Mouse (Mus musculus): ENCODE measurements around the gene Hmgcl. TPM values are rescaled to one million over a fixed set of nuclear protein-coding genes. Genes with fewer than 3 reads are reported as not detected.
A peak's percentile ranks its signal among the peaks of the same experiment; 100 is the strongest.

The Hmgcl gene
- polyA plus RNA-seq, 1 experiment from 2014 or later: 58.9 TPM

GRCm38 (mm10) chr4:135918635-135919279 is 27.5 kb upstream of the Hmgcl start:
- Histone ChIP-seq H3K27ac (replicated peaks) (no peak overlapping the region), H3K4me1 (replicated peaks) (peaks cover 16% of the 10 kb centered on the region), H3K9ac (no peak overlapping the region), H3K36me3 (no peaks in the 10 kb centered on the region), H3K27me3 (no peaks in the 10 kb centered on the region), H3K9me3 (no peaks in the 10 kb centered on the region), H3K4me3 (no peak overlapping the region), H3K4me2 (no peak overlapping the region)
- 92% methylated on average over 13 of the region's 13 CpGs for WGBS
- ATAC-seq (ENCODE audit: low FRiP score, low read depth): no peak

DNA sequence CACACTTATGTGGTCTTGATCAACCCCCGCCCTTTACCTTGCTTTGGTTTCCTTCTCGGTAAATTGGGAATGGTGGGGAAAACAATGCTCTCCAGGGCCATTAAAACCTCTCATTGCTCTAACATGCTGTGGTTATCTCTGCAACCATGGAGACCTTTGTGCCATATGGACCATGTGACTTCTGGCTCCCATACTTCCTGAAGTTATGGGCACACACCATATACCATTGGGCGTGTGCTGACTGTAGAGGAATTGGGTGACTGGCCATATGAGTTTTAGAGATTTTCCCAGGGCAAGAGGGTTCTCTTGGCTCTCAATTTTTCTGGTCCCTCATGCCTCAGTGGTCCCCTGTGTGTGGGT is 27.0 kb upstream of the Hmgcl start:
- Histone ChIP-seq H3K4me1 (replicated peaks) (peaks cover 16% of the 10 kb centered on the region), H3K9me3 (no peaks in the 10 kb centered on the region), H3K4me3 (no peak overlapping the region), H3K9ac (no peak overlapping the region), H3K27ac (replicated peaks) (no peak overlapping the region), H3K27me3 (no peaks in the 10 kb centered on the region), H3K4me2 (no peak overlapping the region), H3K36me3 (no peaks in the 10 kb centered on the region)
- no peak for ATAC-seq (ENCODE audit: low FRiP score, low read depth)
- 96% methylated on average over 3 of the region's 3 CpGs for WGBS

- Histone ChIP-seq H3K4me1 (replicated peaks) (peaks cover 16% of the 10 kb centered on the region), H3K27me3 (no peaks in the 10 kb centered on the region), H3K27ac (replicated peaks) (peak within 1 kb of the TSS; percentile 81), H3K4me2 (peak within 1 kb of the TSS; percentile 83), H3K9me3 (no peaks in the 10 kb centered on the region), H3K36me3 (0 out of 2 replicates have a peak, but pooled peaks cover under 1% of the 10 kb centered on the region), H3K9ac (peak within 1 kb of the TSS; percentile 73), H3K4me3 (peak within 1 kb of the TSS; percentile 65)
- peak; percentile 97 for ATAC-seq (ENCODE audit: low FRiP score, low read depth)
- 1% methylated on average over 60 of the region's 60 CpGs for WGBS
Measured at GRCm38 (mm10) chr4:135920304-135921241, 25.7 kb upstream of the Hmgcl start, which contains the start of gene Fuca1. Fuca1 (plus strand) TSS chr4:135920735.

GRCm38 (mm10) chr4:135921257-135922120 is 24.8 kb upstream of the Hmgcl start:
- 6% methylated on average over 26 of the region's 26 CpGs for WGBS
- Histone ChIP-seq H3K9me3 (no peaks in the 10 kb centered on the region), H3K27me3 (no peaks in the 10 kb centered on the region), H3K27ac (replicated peaks) (peak overlapping the region; percentile 81), H3K9ac (peak overlapping the region; percentile 73), H3K4me2 (peak overlapping the region; percentile 83), H3K4me1 (replicated peaks) (peaks cover 16% of the 10 kb centered on the region), H3K36me3 (0 out of 2 replicates have a peak, but pooled peaks cover 3% of the 10 kb centered on the region), H3K4me3 (peak overlapping the region; percentile 65)
- ATAC-seq (ENCODE audit: low FRiP score, low read depth): no peak

DNA sequence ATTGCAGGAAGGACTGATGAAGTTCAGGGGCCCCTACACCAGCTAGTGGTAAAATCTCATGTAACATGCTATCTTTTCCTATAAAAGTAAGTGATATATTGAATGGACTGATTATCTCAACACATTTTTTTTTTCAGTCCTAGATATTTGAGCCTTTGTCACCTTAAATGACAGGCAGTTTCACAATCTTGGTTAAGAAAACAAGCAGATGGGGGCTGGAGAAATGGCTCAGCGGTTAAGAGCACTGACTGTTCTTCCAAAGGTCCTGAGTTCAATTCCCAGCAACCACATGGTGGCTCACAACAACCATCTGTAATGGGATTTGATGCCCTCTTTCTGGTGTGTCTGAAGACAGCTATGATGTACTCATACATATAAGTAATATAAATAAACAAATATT is 24.1 kb upstream of the Hmgcl start:
- peaks cover 16% of the 10 kb centered on the region for H3K4me1 ChIP-seq (replicated peaks)
- no peaks in the 10 kb centered on the region for H3K9me3 ChIP-seq
- H3K9ac ChIP-seq: no peak overlapping the region; the same call in 1 of the 2 replicates
- H3K27ac ChIP-seq (replicated peaks): no peak overlapping the region
- peak overlapping the region; percentile 65; the same call in 1 of the 2 replicates for H3K4me3 ChIP-seq
- H3K27me3 ChIP-seq: no peaks in the 10 kb centered on the region
- no peak for ATAC-seq (ENCODE audit: low FRiP score, low read depth)
- 87% methylated on average over 1 of the region's 1 CpGs for WGBS
- H3K4me2 ChIP-seq: peak overlapping the region; percentile 83
- H3K36me3 ChIP-seq: 0 out of 2 replicates have a peak, but pooled peaks cover 3% of the 10 kb centered on the region

GRCm38 (mm10) chr4:135924418-135924817 is 21.8 kb upstream of the Hmgcl start:
- Histone ChIP-seq H3K4me1 (replicated peaks) (peaks cover 16% of the 10 kb centered on the region), H3K4me2 (no peak overlapping the region), H3K9ac (no peak overlapping the region), H3K9me3 (no peaks in the 10 kb centered on the region), H3K4me3 (no peak overlapping the region), H3K36me3 (0 out of 2 replicates have a peak, but pooled peaks cover 3% of the 10 kb centered on the region), H3K27me3 (no peaks in the 10 kb centered on the region), H3K27ac (replicated peaks) (no peak overlapping the region)
- WGBS: 93% methylated on average over 2 of the region's 2 CpGs
- no peak for ATAC-seq (ENCODE audit: low FRiP score, low read depth)

DNA sequence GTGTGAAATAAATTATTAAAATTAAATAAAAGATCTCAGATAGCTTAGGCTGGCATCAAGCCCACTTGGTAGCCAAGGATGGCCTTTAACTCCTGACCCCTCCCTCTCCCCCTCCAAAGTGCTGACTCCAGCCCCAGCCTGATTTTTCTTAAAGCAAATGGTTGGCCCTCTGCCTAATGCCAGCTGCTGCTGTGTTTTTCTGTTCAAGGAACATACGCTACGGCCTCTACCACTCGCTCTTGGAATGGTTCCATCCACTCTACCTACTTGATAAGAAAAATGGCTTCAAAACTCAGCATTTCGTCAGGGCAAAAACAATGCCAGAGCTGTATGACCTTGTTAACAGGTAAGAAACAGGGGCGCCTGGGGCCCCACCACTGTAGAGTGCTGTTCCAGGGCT is 20.9 kb upstream of the Hmgcl start:
- no peak for ATAC-seq (ENCODE audit: low FRiP score, low read depth)
- Histone ChIP-seq H3K4me1 (replicated peaks) (peaks cover 16% of the 10 kb centered on the region), H3K27me3 (no peaks in the 10 kb centered on the region), H3K36me3 (0 out of 2 replicates have a peak, but pooled peaks cover 3% of the 10 kb centered on the region), H3K4me2 (no peak overlapping the region), H3K9me3 (no peaks in the 10 kb centered on the region), H3K4me3 (no peak overlapping the region), H3K9ac (no peak overlapping the region), H3K27ac (replicated peaks) (no peak overlapping the region)
- 83% methylated on average over 5 of the region's 5 CpGs for WGBS

- Histone ChIP-seq H3K36me3 (0 out of 2 replicates have a peak, but pooled peaks cover 6% of the 10 kb centered on the region), H3K4me3 (no peak overlapping the region)
- WGBS: 91% methylated on average over 10 of the region's 10 CpGs
Measured at GRCm38 (mm10) chr4:135926195-135926808, 19.9 kb upstream of the Hmgcl start.

GRCm38 (mm10) chr4:135926861-135927260 is 19.4 kb upstream of the Hmgcl start:
- Histone ChIP-seq H3K9me3 (no peaks in the 10 kb centered on the region), H3K4me3 (no peak overlapping the region), H3K4me2 (no peak overlapping the region), H3K27ac (replicated peaks) (no peak overlapping the region), H3K36me3 (0 out of 2 replicates have a peak, but pooled peaks cover 6% of the 10 kb centered on the region), H3K27me3 (no peaks in the 10 kb centered on the region), H3K4me1 (replicated peaks) (peaks cover 9% of the 10 kb centered on the region), H3K9ac (no peak overlapping the region)
- no peak for ATAC-seq (ENCODE audit: low FRiP score, low read depth)
- WGBS: 99% methylated on average over 3 of the region's 3 CpGs

More at GRCm38 (mm10) chr4:135926195-135926808, 19.9 kb upstream of the Hmgcl start:
- H3K9me3 ChIP-seq: no peaks in the 10 kb centered on the region
- no peak overlapping the region for H3K9ac ChIP-seq
- ATAC-seq (ENCODE audit: low FRiP score, low read depth): no peak
- peaks cover 14% of the 10 kb centered on the region for H3K4me1 ChIP-seq (replicated peaks)
- no peaks in the 10 kb centered on the region for H3K27me3 ChIP-seq
- H3K27ac ChIP-seq (replicated peaks): no peak overlapping the region
- H3K4me2 ChIP-seq: no peak overlapping the region

- no peaks in the 10 kb centered on the region for H3K9me3 ChIP-seq
- no peaks in the 10 kb centered on the region for H3K27me3 ChIP-seq
- no peak overlapping the region for H3K4me3 ChIP-seq
- H3K36me3 ChIP-seq: 0 out of 2 replicates have a peak, but pooled peaks cover 8% of the 10 kb centered on the region
- 84% methylated on average over 9 of the region's 9 CpGs for WGBS
- H3K4me2 ChIP-seq: no peak overlapping the region
- no peak overlapping the region for H3K9ac ChIP-seq
- H3K27ac ChIP-seq (replicated peaks): no peak overlapping the region
- H3K4me1 ChIP-seq (replicated peaks): no peaks in the 10 kb centered on the region
- ATAC-seq (ENCODE audit: low FRiP score, low read depth): no peak
Measured at GRCm38 (mm10) chr4:135928376-135928775, 17.9 kb upstream of the Hmgcl start.

- WGBS: 89% methylated on average over 5 of the region's 5 CpGs
Measured at GRCm38 (mm10) chr4:135929405-135929804, 16.8 kb upstream of the Hmgcl start.

More at GRCm38 (mm10) chr4:135929405-135929804, 16.8 kb upstream of the Hmgcl start:
- Histone ChIP-seq H3K9me3 (no peaks in the 10 kb centered on the region), H3K4me3 (no peak overlapping the region), H3K4me1 (replicated peaks) (no peaks in the 10 kb centered on the region), H3K9ac (no peak overlapping the region), H3K27ac (replicated peaks) (no peak overlapping the region), H3K27me3 (no peaks in the 10 kb centered on the region), H3K36me3 (peaks cover 18% of the 10 kb centered on the region; the same call in 1 of the 2 replicates), H3K4me2 (no peak overlapping the region)
- no peak for ATAC-seq (ENCODE audit: low FRiP score, low read depth)
